Mouse (Mus musculus) 3T3-L1 (cell line): ENCODE results near the gene Gpr45.

Source experiments
- DNase-seq: peaks from one replicate; pipeline ENCODE4 v3.0.0-alpha.2; 2015; ENCODE audit warnings: low read depth, low spot score

Gpr45 gene

DNA sequence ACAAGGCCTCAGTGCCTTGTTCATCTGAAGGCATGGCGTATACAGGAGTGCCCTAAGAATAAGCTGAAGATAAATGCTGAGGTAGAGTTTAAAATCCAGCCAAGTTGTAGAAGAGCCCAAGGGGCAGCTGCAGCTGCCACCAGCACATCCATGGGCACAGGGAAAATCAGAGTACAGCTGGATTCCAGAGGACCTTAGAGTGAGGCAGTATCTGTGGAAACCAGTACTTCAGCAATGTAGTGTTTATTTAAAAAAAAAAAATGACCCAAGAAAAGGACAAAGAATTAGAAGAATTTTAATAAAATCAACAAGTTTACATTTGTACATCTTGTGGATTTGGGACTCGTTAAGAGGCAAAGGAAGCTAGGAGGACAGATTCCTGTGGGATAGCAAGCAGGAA is 94.3 kb downstream of the Gpr45 start:
- no peak for DNase-seq

DNA sequence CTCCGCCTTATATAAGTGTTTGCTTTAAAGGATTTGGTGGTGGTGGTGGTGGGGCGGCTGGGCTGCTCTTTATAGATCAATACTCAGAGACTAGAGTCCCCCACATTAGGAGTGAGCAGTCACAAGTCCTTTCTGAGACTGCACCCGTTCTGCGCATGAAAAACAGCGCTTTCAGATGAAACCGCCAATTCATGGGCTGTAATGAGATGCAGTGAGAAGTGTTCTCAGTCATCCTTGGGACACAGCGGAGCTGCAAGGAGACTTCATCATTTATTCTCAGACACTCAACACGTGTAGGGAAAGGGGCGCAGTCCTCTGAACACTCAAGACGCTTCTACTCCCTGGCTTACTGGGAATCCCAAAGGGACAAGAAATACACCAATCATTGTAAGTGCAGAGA is 95.1 kb downstream of the Gpr45 start:
- no peak for DNase-seq

DNA sequence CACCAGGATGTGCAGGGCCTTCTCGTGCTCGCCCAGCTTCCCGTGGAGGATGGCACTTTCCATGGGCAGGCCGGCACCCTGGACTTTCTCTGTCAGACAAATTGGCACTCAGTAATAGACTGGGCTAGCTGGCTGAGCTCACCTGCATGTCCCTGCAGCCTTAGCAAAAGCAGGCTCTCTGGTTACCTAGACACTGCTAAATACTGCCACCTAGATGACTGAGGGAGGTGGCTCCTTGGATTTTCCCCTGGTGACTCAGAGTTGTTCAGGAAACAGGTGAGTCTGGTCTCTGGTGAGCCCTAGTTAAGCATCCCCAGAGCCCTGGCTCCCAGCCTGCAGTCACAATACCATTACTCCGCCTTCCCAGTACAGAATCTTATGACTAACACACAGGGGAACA is 99.2 kb downstream of the Gpr45 start:
- DNase-seq: no peak

DNA sequence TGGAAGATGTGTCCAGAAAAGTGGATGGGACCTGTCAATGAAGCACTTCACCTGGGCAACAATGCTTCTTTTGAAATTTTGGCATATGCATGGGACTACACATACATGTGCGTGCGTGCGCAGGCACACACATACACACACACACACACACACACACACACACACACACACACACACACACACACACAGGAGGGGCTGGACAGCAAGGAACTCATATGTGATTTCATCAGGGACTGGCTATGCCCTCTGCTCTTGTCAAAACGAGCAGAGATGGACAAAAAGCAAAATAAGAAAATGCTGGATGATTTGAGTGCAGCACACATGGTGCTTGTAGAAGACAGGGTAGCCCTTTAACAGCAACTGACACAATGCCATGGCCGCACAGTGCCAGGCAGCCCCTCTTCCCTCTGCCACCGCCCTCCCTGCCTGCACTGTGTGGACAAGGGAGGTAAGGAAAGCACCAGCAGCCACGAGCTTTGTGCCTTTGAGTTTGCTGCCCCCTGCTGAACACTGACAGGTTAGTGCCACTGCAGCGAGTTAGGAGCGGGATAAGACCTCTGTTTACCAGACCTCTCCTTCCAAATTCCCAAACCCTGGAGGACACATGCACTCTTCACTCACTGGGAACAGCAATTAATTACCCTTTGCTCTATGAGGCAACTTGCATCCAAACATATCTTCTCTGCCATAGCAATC is 113.1 kb downstream of the Gpr45 start:
- DNase-seq: peak; percentile 71

DNA sequence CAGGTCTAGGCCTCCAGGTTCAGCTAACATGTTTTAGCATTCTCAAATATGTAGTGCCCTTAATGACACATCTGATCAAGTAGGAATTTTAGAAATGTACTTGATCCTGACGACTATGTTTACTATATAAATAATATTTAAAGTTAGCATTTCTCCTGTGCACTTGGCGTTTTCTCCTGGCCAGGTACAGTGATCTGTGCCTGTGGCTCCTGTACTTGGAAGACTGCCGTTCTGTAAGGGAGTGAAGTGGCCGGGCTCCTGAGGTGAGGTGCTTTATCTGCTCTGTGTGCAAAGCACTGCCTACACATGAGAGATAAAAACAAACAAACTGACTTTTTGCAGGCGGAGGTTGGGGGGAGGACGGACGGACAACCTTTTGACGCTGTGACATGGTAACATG is 113.9 kb downstream of the Gpr45 start:
- DNase-seq: no peak

DNA sequence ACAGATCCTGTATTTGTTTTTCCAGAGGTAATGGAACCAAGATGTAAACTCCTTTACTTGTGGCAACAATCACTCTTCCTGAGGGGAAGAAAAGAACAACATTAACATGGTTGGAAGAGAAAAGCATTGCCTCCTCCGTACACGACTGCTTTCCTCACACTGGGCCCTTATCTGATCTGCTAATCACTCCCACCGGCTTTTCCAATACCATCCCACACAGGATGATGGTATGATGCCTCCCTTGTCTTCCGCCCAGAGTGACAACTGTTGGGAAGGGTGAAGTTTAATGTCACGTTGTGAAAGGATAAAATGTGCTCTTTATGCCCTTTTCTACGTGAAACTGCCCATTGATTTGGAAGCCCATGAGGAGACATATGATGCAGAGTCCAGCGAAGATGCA is 114.9 kb downstream of the Gpr45 start:
- no peak for DNase-seq

DNA sequence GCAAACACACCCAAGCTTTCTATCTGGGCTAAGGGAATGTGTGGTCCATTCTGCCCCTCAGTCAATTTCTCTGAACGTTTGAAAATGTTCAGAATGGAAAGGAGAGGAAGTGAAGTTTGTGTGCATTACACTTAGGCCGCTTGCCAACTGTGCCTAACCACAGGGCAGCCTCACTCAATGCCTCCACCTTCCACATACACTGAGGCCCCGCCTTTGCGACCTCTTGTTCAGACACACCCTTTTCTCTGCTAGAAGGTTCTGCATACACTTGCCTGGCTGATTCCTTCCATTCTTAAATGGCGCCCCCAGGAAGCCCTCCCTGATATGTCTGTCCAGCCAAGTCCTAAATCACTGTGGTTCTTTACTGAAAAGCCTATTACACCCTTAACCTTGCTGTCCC is 118.1 kb downstream of the Gpr45 start:
- DNase-seq: no peak

DNA sequence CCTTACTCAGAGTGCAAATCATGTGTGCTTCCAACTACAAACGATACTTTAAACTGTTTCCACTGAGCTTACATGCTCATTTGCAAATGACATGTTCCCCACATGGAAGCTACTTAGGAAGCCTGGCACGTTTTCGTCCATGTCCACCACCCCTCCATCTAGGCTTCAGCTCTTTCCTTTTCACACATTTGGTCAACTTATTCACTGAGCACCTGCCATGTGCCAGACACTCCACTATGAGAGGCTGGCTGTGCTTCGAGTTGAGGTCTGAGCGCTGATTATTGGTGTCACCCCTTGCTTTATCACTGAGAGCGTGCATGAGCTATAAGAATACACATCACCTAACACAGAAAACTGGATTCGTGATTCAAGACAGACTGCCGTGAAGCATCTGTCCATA is 119.4 kb downstream of the Gpr45 start:
- DNase-seq: no peak

DNA sequence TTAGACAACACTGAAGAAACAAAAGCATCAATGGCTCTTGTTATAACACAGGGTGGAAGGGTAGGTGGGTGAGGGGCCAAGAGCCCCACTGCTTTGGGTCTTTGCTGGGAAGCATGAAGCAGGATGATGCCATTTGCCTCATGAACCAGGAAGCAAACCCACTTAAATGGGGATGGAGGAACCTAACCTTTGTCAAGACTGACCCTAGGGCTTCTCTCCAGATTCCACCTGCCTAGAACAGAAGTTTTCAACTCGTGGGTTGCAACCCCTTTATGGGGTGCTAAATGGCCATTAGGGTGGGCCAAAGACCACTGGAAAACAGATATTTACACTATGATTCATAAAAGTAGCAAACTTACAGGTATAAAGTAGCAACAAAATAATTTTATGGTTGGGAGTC is 119.9 kb downstream of the Gpr45 start:
- DNase-seq: no peak

DNA sequence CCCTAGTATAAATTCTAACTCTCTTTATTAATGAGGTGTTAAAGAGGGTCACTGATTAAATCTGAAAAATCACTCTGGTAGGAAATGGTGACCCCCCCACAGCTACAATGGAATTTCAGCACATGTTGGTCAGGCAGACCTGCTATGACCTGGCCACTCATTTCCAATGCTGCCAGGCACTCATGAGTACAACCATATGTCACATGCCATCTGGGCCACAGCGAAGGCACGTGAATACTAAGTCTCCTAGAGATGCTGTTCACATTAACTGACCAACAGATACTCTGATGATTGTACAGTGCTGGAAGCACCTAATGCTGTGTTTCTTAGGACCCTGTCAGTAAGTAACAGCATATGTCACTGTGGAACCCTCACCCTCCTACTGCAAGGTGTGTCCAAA is 122.1 kb downstream of the Gpr45 start:
- DNase-seq: no peak

DNA sequence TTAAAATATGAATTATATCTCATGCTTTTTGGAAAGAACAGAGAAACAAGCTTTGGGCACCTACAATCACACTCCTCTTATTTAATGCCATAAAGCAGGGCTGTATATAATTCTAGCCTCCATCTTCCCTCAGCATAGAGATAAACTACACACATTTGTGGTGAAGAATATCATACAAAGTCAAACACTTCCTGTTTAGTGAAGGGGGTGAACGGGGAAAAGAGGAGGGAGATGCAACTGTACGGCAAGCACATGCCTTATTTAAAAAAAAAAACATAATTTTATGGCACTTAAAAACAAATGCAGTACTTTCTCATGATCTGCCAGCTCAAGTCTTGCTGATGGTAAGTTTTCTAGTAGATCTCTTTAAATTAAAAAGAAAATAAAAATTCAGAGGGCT is 125.5 kb downstream of the Gpr45 start:
- no peak for DNase-seq

DNA sequence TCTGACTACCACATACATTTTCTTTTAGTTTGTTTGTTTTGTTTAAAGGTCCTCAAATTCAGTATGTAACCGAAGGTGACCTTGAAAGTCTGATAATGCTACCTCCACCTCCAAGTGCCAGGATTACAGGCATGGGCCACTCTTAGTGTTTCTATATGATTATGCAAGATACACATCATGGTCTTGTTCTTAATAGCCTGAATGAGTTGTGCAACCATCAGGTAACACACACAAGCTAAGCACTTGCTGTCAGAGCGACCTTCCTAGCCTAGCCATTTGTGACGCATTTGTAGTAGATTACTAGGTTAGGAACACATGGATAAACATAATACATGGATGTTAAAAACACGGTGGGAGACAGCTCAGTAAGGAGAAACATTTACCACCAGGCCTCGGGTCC is 130.3 kb downstream of the Gpr45 start:
- DNase-seq: no peak
